17 mouse cellular contexts compared by ENCODE assay signal in genomic region chr8:123375701-123376100, GRCm38 (mm10). TPM values are rescaled to one million over a fixed set of nuclear protein-coding genes. Genes with fewer than 3 reads are reported as not detected.
DNase-seq lines count a peak whose midpoint lies in the region; ATAC-seq and TF ChIP-seq lines count a peak whose summit lies in the region.
"Had no signal": no experiment of that assay in that cellular context is flagged by ENCODE, and none has a peak within 500 bp of the region (broad histone marks: within the 10 kb centered on the region; RNA-seq: fewer than 3 reads in every experiment).

No protein-coding gene starts in this region.

- peaks cover 17% of the 10 kb centered on the region; the same call in 1 of the 2 replicates for H3K36me3 ChIP-seq in embryonic facial prominence, embryonic 13.5 days
- H3K36me3 ChIP-seq in embryonic facial prominence, embryonic 10.5 days (replicated peaks): peaks cover 33% of the 10 kb centered on the region
- H3K36me3 ChIP-seq in hindbrain, embryonic 12.5 days: peaks cover 6% of the 10 kb centered on the region
- H3K36me3 ChIP-seq in hindbrain, embryonic 11.5 days (ENCODE audit: control insufficient read depth, insufficient read depth, low read length): no peaks in the 10 kb centered on the region
- peaks cover 4% of the 10 kb centered on the region; the same call in 1 of the 2 replicates for H3K36me3 ChIP-seq in neural tube, embryonic 12.5 days
- 0 out of 2 replicates have a peak, but pooled peaks cover 3% of the 10 kb centered on the region for H3K36me3 ChIP-seq in lung, postnatal 0 days (ENCODE audit: insufficient read depth, low read length)

- H3K9me3 ChIP-seq in embryonic facial prominence, embryonic 13.5 days: no peaks in the 10 kb centered on the region
- no peaks in the 10 kb centered on the region for H3K9me3 ChIP-seq in embryonic facial prominence, embryonic 10.5 days
- no peaks in the 10 kb centered on the region for H3K9me3 ChIP-seq in hindbrain, embryonic 12.5 days (replicated peaks)
- H3K9me3 ChIP-seq in hindbrain, embryonic 11.5 days (ENCODE audit: control insufficient read depth, low read length): no peaks in the 10 kb centered on the region
- no peaks in the 10 kb centered on the region for H3K9me3 ChIP-seq in neural tube, embryonic 12.5 days
- H3K9me3 ChIP-seq in lung, postnatal 0 days (ENCODE audit: low read length): no peaks in the 10 kb centered on the region

- WGBS in embryonic facial prominence, embryonic 13.5 days: 87% methylated on average over 10 of the region's 10 CpGs
- WGBS in embryonic facial prominence, embryonic 10.5 days: 89% methylated on average over 10 of the region's 10 CpGs
- 84% methylated on average over 10 of the region's 10 CpGs for whole genome bisulfite sequencing in hindbrain, embryonic 12.5 days
- 89% methylated on average over 10 of the region's 10 CpGs for WGBS in hindbrain, embryonic 11.5 days
- 84% methylated on average over 10 of the region's 10 CpGs for WGBS in neural tube, embryonic 12.5 days
- WGBS in lung, postnatal 0 days: 89% methylated on average over 10 of the region's 10 CpGs

- no peak overlapping the region for H3K27ac ChIP-seq in embryonic facial prominence, embryonic 13.5 days
- H3K27ac ChIP-seq in embryonic facial prominence, embryonic 10.5 days (replicated peaks): no peak overlapping the region
- H3K27ac ChIP-seq in hindbrain, embryonic 12.5 days: no peak overlapping the region; the same call in 1 of the 2 replicates
- no peak overlapping the region for H3K27ac ChIP-seq in hindbrain, embryonic 11.5 days (ENCODE audit: low read depth, low read length)
- no peak overlapping the region for H3K27ac ChIP-seq in neural tube, embryonic 12.5 days
- H3K27ac ChIP-seq in lung, postnatal 0 days (ENCODE audit: low read length): no peak overlapping the region

- H3K4me3 ChIP-seq in embryonic facial prominence, embryonic 13.5 days: no peak overlapping the region
- no peak overlapping the region for H3K4me3 ChIP-seq in embryonic facial prominence, embryonic 10.5 days
- H3K4me3 ChIP-seq in hindbrain, embryonic 12.5 days: no peak overlapping the region
- H3K4me3 ChIP-seq in hindbrain, embryonic 11.5 days (ENCODE audit: low read depth, low read length): no peak overlapping the region
- H3K4me3 ChIP-seq in neural tube, embryonic 12.5 days: no peak overlapping the region
- H3K4me3 ChIP-seq in lung, postnatal 0 days (ENCODE audit: low read depth, low read length): no peak overlapping the region

- DNase-seq in embryonic facial prominence, embryonic 10.5 days (ENCODE audit: low spot score): no peak
- DNase-seq in hindbrain, embryonic 11.5 days (ENCODE audit: low spot score): no peak
- DNase-seq in neural tube, embryonic 10.5 days (ENCODE audit: extremely low spot score, low spot score): no peak
- DNase-seq in skeletal muscle tissue, adult 2 months (ENCODE audit: low read depth, low spot score): peak; percentile 68
- no peak for DNase-seq in lung, postnatal 0 days (ENCODE audit: low spot score)
- DNase-seq: cerebellum, postnatal 25 days; heart, postnatal 36 days; kidney, adult 18-20 months; kidney, postnatal 25 days; lung, adult 18-20 months; right cerebral cortex, postnatal 4 days; thymus, adult 18-20 months had no signal

- peaks cover 17% of the 10 kb centered on the region for H3K4me1 ChIP-seq in embryonic facial prominence, embryonic 13.5 days
- H3K4me1 ChIP-seq in embryonic facial prominence, embryonic 10.5 days: peaks cover 24% of the 10 kb centered on the region
- peaks cover 19% of the 10 kb centered on the region for H3K4me1 ChIP-seq in hindbrain, embryonic 12.5 days
- no peaks in the 10 kb centered on the region for H3K4me1 ChIP-seq in hindbrain, embryonic 11.5 days (replicated peaks; ENCODE audit: control insufficient read depth, insufficient read depth, low read length)
- peaks cover 23% of the 10 kb centered on the region for H3K4me1 ChIP-seq in neural tube, embryonic 12.5 days
- H3K4me1 ChIP-seq in lung, postnatal 0 days (ENCODE audit: insufficient read depth, low read depth, low read length): peaks cover 15% of the 10 kb centered on the region; the same call in 1 of the 2 replicates

- TF ChIP-seq EP300 in lung, postnatal 0 days (IDR thresholded peaks at IDR 0.05): no peak

- H3K4me2 ChIP-seq in embryonic facial prominence, embryonic 13.5 days: no peak overlapping the region
- H3K4me2 ChIP-seq in hindbrain, embryonic 12.5 days (replicated peaks): no peak overlapping the region
- H3K4me2 ChIP-seq in hindbrain, embryonic 11.5 days (replicated peaks; ENCODE audit: low read depth, low read length): no peak overlapping the region
- H3K4me2 ChIP-seq in neural tube, embryonic 12.5 days (replicated peaks): 0 out of 2 replicates have a peak overlapping the region, but pooled peaks have one; percentile 0
- H3K4me2 ChIP-seq in lung, postnatal 0 days (replicated peaks; ENCODE audit: low read depth, low read length): no peak overlapping the region

- no peaks in the 10 kb centered on the region for H3K27me3 ChIP-seq in embryonic facial prominence, embryonic 13.5 days
- no peaks in the 10 kb centered on the region for H3K27me3 ChIP-seq in embryonic facial prominence, embryonic 10.5 days (replicated peaks; ENCODE audit: low read depth, poor library complexity, severe bottlenecking)
- no peaks in the 10 kb centered on the region; the same call in 1 of the 2 replicates for H3K27me3 ChIP-seq in hindbrain, embryonic 12.5 days
- no peaks in the 10 kb centered on the region for H3K27me3 ChIP-seq in hindbrain, embryonic 11.5 days (ENCODE audit: control insufficient read depth, insufficient read depth, low read length)
- no peaks in the 10 kb centered on the region for H3K27me3 ChIP-seq in neural tube, embryonic 12.5 days (replicated peaks)
- H3K27me3 ChIP-seq in lung, postnatal 0 days (replicated peaks; ENCODE audit: insufficient read depth, low read length): no peaks in the 10 kb centered on the region
- H3K27me3 ChIP-seq: CH12.LX had no signal

- TF ChIP-seq CTCF in lung, postnatal 0 days (IDR thresholded peaks at IDR 0.05): no peak

- ATAC-seq in embryonic facial prominence, embryonic 13.5 days (ENCODE audit: insufficient number of reproducible peaks, insufficient read depth, low FRiP score, low TSS enrichment, low read depth): no peak
- ATAC-seq in hindbrain, embryonic 12.5 days (ENCODE audit: low FRiP score): no peak
- no peak for ATAC-seq in hindbrain, embryonic 11.5 days (ENCODE audit: low FRiP score)
- no peak for ATAC-seq in neural tube, embryonic 12.5 days (ENCODE audit: low FRiP score, low read depth)
- no peak for ATAC-seq in lung, postnatal 0 days

- peak overlapping the region; percentile 32; the same call in 1 of the 2 replicates for H3K9ac ChIP-seq in embryonic facial prominence, embryonic 13.5 days
- peak overlapping the region; percentile 35; the same call in 1 of the 2 replicates for H3K9ac ChIP-seq in hindbrain, embryonic 12.5 days
- no peak overlapping the region for H3K9ac ChIP-seq in hindbrain, embryonic 11.5 days (ENCODE audit: low read depth, low read length)
- no peak overlapping the region for H3K9ac ChIP-seq in neural tube, embryonic 12.5 days
- no peak overlapping the region for H3K9ac ChIP-seq in lung, postnatal 0 days (replicated peaks; ENCODE audit: low read depth)

RNA-seq across cellular contexts. Expression of gene Tcf25, which starts 2.1 kb away (rescaled TPM):
- 148 and 162 TPM in 2 replicates for polyA plus RNA-seq in embryonic facial prominence, embryonic 13.5 days (2015; fragmentation: Nextera tagmentation; extraction: Ambion mirVana)
- 141 and 144 TPM in 2 replicates for polyA plus RNA-seq in embryonic facial prominence, embryonic 10.5 days (2016; fragmentation: Nextera tagmentation; extraction: Ambion mirVana)
- polyA plus RNA-seq in hindbrain, embryonic 12.5 days (2016; fragmentation: Nextera tagmentation; extraction: Ambion mirVana): 212 and 231 TPM in 2 replicates
- 179 and 181 TPM in 2 replicates for polyA plus RNA-seq in hindbrain, embryonic 11.5 days (2014; fragmentation: Nextera tagmentation; extraction: Ambion mirVana)
- polyA plus RNA-seq in neural tube, embryonic 12.5 days (2016; fragmentation: Nextera tagmentation; extraction: Ambion mirVana): 225 and 278 TPM in 2 replicates
- polyA plus RNA-seq in lung, postnatal 0 days (2015; fragmentation: Nextera tagmentation; extraction: Ambion mirVana): 133 and 144 TPM in 2 replicates

RNA-seq across cellular contexts. Expression of gene Mc1r, which starts 31.2 kb away (rescaled TPM):
- 0.14 and 0.17 TPM in 2 replicates for polyA plus RNA-seq in embryonic facial prominence, embryonic 13.5 days (2015; fragmentation: Nextera tagmentation; extraction: Ambion mirVana)
- polyA plus RNA-seq in embryonic facial prominence, embryonic 10.5 days (2016; fragmentation: Nextera tagmentation; extraction: Ambion mirVana): not detected in 2 replicates
- 0.09 and 0.20 TPM in 2 replicates for polyA plus RNA-seq in hindbrain, embryonic 12.5 days (2016; fragmentation: Nextera tagmentation; extraction: Ambion mirVana)
- polyA plus RNA-seq in hindbrain, embryonic 11.5 days (2014; fragmentation: Nextera tagmentation; extraction: Ambion mirVana): 0.11 and 0.49 TPM in 2 replicates
- polyA plus RNA-seq in neural tube, embryonic 12.5 days (2016; fragmentation: Nextera tagmentation; extraction: Ambion mirVana): 0.10 and 0.18 TPM in 2 replicates
- not detected in 2 replicates for polyA plus RNA-seq in lung, postnatal 0 days (2015; fragmentation: Nextera tagmentation; extraction: Ambion mirVana)
- polyA plus RNA-seq: limb, embryonic 11.5 days had no signal

RNA-seq across cellular contexts. Expression of gene Tubb3, which starts 35.5 kb away (rescaled TPM):
- 40.1 and 47.9 TPM in 2 replicates for polyA plus RNA-seq in embryonic facial prominence, embryonic 13.5 days (2015; fragmentation: Nextera tagmentation; extraction: Ambion mirVana)
- 223 and 230 TPM in 2 replicates for polyA plus RNA-seq in embryonic facial prominence, embryonic 10.5 days (2016; fragmentation: Nextera tagmentation; extraction: Ambion mirVana)
- polyA plus RNA-seq in hindbrain, embryonic 12.5 days (2016; fragmentation: Nextera tagmentation; extraction: Ambion mirVana): 1,043 and 1,050 TPM in 2 replicates
- 950 and 1,011 TPM in 2 replicates for polyA plus RNA-seq in hindbrain, embryonic 11.5 days (2014; fragmentation: Nextera tagmentation; extraction: Ambion mirVana)
- 1,217 and 1,244 TPM in 2 replicates for polyA plus RNA-seq in neural tube, embryonic 12.5 days (2016; fragmentation: Nextera tagmentation; extraction: Ambion mirVana)
- 0.42 and 0.58 TPM in 2 replicates for polyA plus RNA-seq in lung, postnatal 0 days (2015; fragmentation: Nextera tagmentation; extraction: Ambion mirVana)

RNA-seq across cellular contexts. Expression of gene Spire2, which starts 43.2 kb away (rescaled TPM):
- 1.9 and 2.2 TPM in 2 replicates for polyA plus RNA-seq in embryonic facial prominence, embryonic 13.5 days (2015; fragmentation: Nextera tagmentation; extraction: Ambion mirVana)
- 4.3 and 5.8 TPM in 2 replicates for polyA plus RNA-seq in embryonic facial prominence, embryonic 10.5 days (2016; fragmentation: Nextera tagmentation; extraction: Ambion mirVana)
- polyA plus RNA-seq in hindbrain, embryonic 12.5 days (2016; fragmentation: Nextera tagmentation; extraction: Ambion mirVana): 28.9 and 32.2 TPM in 2 replicates
- 13.1 and 13.2 TPM in 2 replicates for polyA plus RNA-seq in hindbrain, embryonic 11.5 days (2014; fragmentation: Nextera tagmentation; extraction: Ambion mirVana)
- polyA plus RNA-seq in neural tube, embryonic 12.5 days (2016; fragmentation: Nextera tagmentation; extraction: Ambion mirVana): 35.6 and 38.3 TPM in 2 replicates
- 1.6 and 2.0 TPM in 2 replicates for polyA plus RNA-seq in lung, postnatal 0 days (2015; fragmentation: Nextera tagmentation; extraction: Ambion mirVana)

RNA-seq across cellular contexts. Expression of gene Def8, which starts 47.6 kb away (rescaled TPM):
- polyA plus RNA-seq in embryonic facial prominence, embryonic 13.5 days (2015; fragmentation: Nextera tagmentation; extraction: Ambion mirVana): 38.3 and 43.2 TPM in 2 replicates
- 43.5 and 44.5 TPM in 2 replicates for polyA plus RNA-seq in embryonic facial prominence, embryonic 10.5 days (2016; fragmentation: Nextera tagmentation; extraction: Ambion mirVana)
- polyA plus RNA-seq in hindbrain, embryonic 12.5 days (2016; fragmentation: Nextera tagmentation; extraction: Ambion mirVana): 40.1 and 42.5 TPM in 2 replicates
- polyA plus RNA-seq in hindbrain, embryonic 11.5 days (2014; fragmentation: Nextera tagmentation; extraction: Ambion mirVana): 32.5 and 32.7 TPM in 2 replicates
- 43.2 and 45.1 TPM in 2 replicates for polyA plus RNA-seq in neural tube, embryonic 12.5 days (2016; fragmentation: Nextera tagmentation; extraction: Ambion mirVana)
- polyA plus RNA-seq in lung, postnatal 0 days (2015; fragmentation: Nextera tagmentation; extraction: Ambion mirVana): 11.2 and 11.6 TPM in 2 replicates

Comparison
In these comparisons a context has a peak if more than half of its experiments do, and no peak if none do; other contexts are left out.
1. H3K9ac ChIP-seq: peak in embryonic facial prominence, embryonic 13.5 days (single experiment) and hindbrain, embryonic 12.5 days (single experiment); none in hindbrain, embryonic 11.5 days (single experiment), neural tube, embryonic 12.5 days (single experiment) and lung, postnatal 0 days (single experiment).
2. RNA of gene Tubb3, which starts 35.5 kb away (polyA plus RNA-seq): 1,217 to 1,244 TPM in neural tube, embryonic 12.5 days, 1,043 to 1,050 TPM in hindbrain, embryonic 12.5 days, 950 to 1,011 TPM in hindbrain, embryonic 11.5 days, 223 to 230 TPM in embryonic facial prominence, embryonic 10.5 days and 40.1 to 47.9 TPM in embryonic facial prominence, embryonic 13.5 days; 0.42 to 0.58 TPM in lung, postnatal 0 days; every median in the first group is over 10 times any median in the second.